Mouse (Mus musculus) intestine, embryonic 15.5 days (tissue): ENCODE measurements around the gene Herc2. TPM values are rescaled to one million over a fixed set of nuclear protein-coding genes. Genes with fewer than 3 reads are reported as not detected.
"Not testable (repeated sequence)": the region's sequence is repeated elsewhere in the genome, so short reads cannot be mapped to it uniquely, and the experiment has no call there.

Source experiments
- ATAC-seq: fragments of 200-750 bp; cut with Nextera tagmentation; 2 replicates; pipeline ENCODE4 v1.8.0; 2017; ENCODE audit warnings: moderate TSS enrichment, moderate library complexity
- H3K27ac ChIP-seq: fragments of 300-500 bp; sonication (generic); 2 replicates; pipeline ENCODE4 v1.5.1; 2015; ENCODE audit warnings: mild to moderate bottlenecking, inconsistent platforms
- H3K27me3 ChIP-seq: fragments of 300-500 bp; sonication (generic); replicated peaks from 2 replicates; pipeline ENCODE4 v1.6.1; 2015; ENCODE audit warnings: inconsistent platforms
- H3K36me3 ChIP-seq: fragments of 300-500 bp; sonication (generic); 2 replicates; pipeline ENCODE4 v1.6.1; 2015; ENCODE audit warnings: inconsistent platforms
- H3K4me1 ChIP-seq: fragments of 300-500 bp; sonication (generic); replicated peaks from 2 replicates; pipeline ENCODE4 v1.6.1; 2015; ENCODE audit warnings: inconsistent platforms
- H3K4me2 ChIP-seq: fragments of 300-500 bp; sonication (generic); replicated peaks from 2 replicates; pipeline ENCODE4 v1.6.1; 2015; ENCODE audit warnings: mild to moderate bottlenecking, inconsistent platforms
- H3K4me3 ChIP-seq: fragments of 300-500 bp; sonication (generic); replicated peaks from 2 replicates; pipeline ENCODE4 v1.5.1; 2015; ENCODE audit warnings: inconsistent platforms
- H3K9ac ChIP-seq: fragments of 300-500 bp; sonication (generic); 2 replicates; pipeline ENCODE4 v1.6.1; 2015; ENCODE audit warnings: inconsistent platforms
- H3K9me3 ChIP-seq: fragments of 300-500 bp; sonication (generic); 2 replicates; pipeline ENCODE4 v1.6.1; 2016; ENCODE audit warnings: inconsistent platforms
- WGBS: fragments of 180-500 bp; shearing (Covaris S2); methylation state at CpG from one replicate; pipeline ENCODE4 v1.1.7; 2015; 5-methylcytosine and 5-hydroxymethylcytosine counted together
- polyA plus RNA-seq: library from polyadenylated mRNA; unstranded; fragments of >200 nt; fragmentation: Nextera tagmentation; extraction: Ambion mirVana; gene quantifications from 2 replicates; pipeline ENCODE4 v1.2.1, GENCODE M21; 2015

Gene Herc2
- 17.6 and 23.4 TPM in 2 replicates for polyA plus RNA-seq

GRCm38 (mm10) chr7:56049831-56050321 is at the start of gene Herc2:
TSS of gene Herc2 (plus strand) at chr7:56050196.
- ATAC-seq: peak; percentile 100
- Histone ChIP-seq H3K9ac (peak within 1 kb of the TSS; percentile 76), H3K27me3 (no peaks in the 10 kb centered on the region), H3K27ac (peak within 1 kb of the TSS; percentile 90), H3K4me1 (peaks cover 3% of the 10 kb centered on the region; the same call in 1 of the 2 replicates), H3K36me3 (no peaks in the 10 kb centered on the region), H3K4me3 (peak within 1 kb of the TSS; percentile 81), H3K4me2 (peak within 1 kb of the TSS; percentile 69), H3K9me3 (no peaks in the 10 kb centered on the region)
- WGBS: under 1% methylated on average over 47 of the region's 47 CpGs

GRCm38 (mm10) chr7:56010318-56011017 is 39.5 kb upstream of the Herc2 start:
- H3K27ac ChIP-seq: no peak overlapping the region
- H3K4me2 ChIP-seq: no peak overlapping the region
- peak; percentile 49 for ATAC-seq
- H3K9ac ChIP-seq: no peak overlapping the region
- no peaks in the 10 kb centered on the region for H3K9me3 ChIP-seq
- H3K36me3 ChIP-seq: no peaks in the 10 kb centered on the region
- H3K4me1 ChIP-seq: no peaks in the 10 kb centered on the region
- H3K27me3 ChIP-seq: no peaks in the 10 kb centered on the region
- 90% methylated on average over 4 of the region's 4 CpGs for WGBS
- no peak overlapping the region for H3K4me3 ChIP-seq

- H3K4me2 ChIP-seq: no peak overlapping the region
- H3K27ac ChIP-seq: no peak overlapping the region
- H3K27me3 ChIP-seq: no peaks in the 10 kb centered on the region
- no peaks in the 10 kb centered on the region for H3K4me1 ChIP-seq
- H3K36me3 ChIP-seq: no peaks in the 10 kb centered on the region
- no peak overlapping the region for H3K4me3 ChIP-seq
- H3K9ac ChIP-seq: no peak overlapping the region
- no peak for ATAC-seq
- H3K9me3 ChIP-seq: no peaks in the 10 kb centered on the region
Measured at GRCm38 (mm10) chr7:56011018-56011333, 39.0 kb upstream of the Herc2 start.

- ATAC-seq: no peak
- H3K4me2 ChIP-seq: no peak overlapping the region
- no peak overlapping the region for H3K9ac ChIP-seq
- no peak overlapping the region for H3K4me3 ChIP-seq
- 95% methylated on average over 14 of the region's 14 CpGs for WGBS
- no peaks in the 10 kb centered on the region for H3K9me3 ChIP-seq
- H3K4me1 ChIP-seq: no peaks in the 10 kb centered on the region
- no peaks in the 10 kb centered on the region for H3K27me3 ChIP-seq
- H3K27ac ChIP-seq: no peak overlapping the region
- H3K36me3 ChIP-seq: no peaks in the 10 kb centered on the region
Measured at GRCm38 (mm10) chr7:56013261-56014001, 36.6 kb upstream of the Herc2 start.

- H3K27ac ChIP-seq, H3K9ac ChIP-seq, H3K27me3 ChIP-seq, H3K4me2 ChIP-seq, H3K4me3 ChIP-seq, H3K4me1 ChIP-seq, ATAC-seq, H3K36me3 ChIP-seq, H3K9me3 ChIP-seq: not testable (repeated sequence)
- WGBS: 71% methylated on average over 7 of the region's 18 CpGs
Measured at GRCm38 (mm10) chr7:56014002-56014702, 35.8 kb upstream of the Herc2 start.

- Histone ChIP-seq H3K4me1 (no peaks in the 10 kb centered on the region), H3K9me3 (no peaks in the 10 kb centered on the region), H3K4me3 (no peak overlapping the region), H3K4me2 (no peak overlapping the region), H3K27me3 (no peaks in the 10 kb centered on the region), H3K36me3 (no peaks in the 10 kb centered on the region), H3K27ac (no peak overlapping the region), H3K9ac (no peak overlapping the region)
- 72% methylated on average over 6 of the region's 6 CpGs for WGBS
- ATAC-seq: peak; percentile 31; the same call in 1 of the 2 replicates
Measured at GRCm38 (mm10) chr7:56015172-56015571, 34.8 kb upstream of the Herc2 start.

- Histone ChIP-seq H3K4me2 (no peak overlapping the region), H3K4me1 (no peaks in the 10 kb centered on the region), H3K9me3 (no peaks in the 10 kb centered on the region), H3K36me3 (no peaks in the 10 kb centered on the region), H3K27me3 (no peaks in the 10 kb centered on the region), H3K27ac (no peak overlapping the region), H3K9ac (no peak overlapping the region), H3K4me3 (no peak overlapping the region)
- ATAC-seq: no peak
- WGBS: 94% methylated on average over 7 of the region's 7 CpGs
Measured at GRCm38 (mm10) chr7:56015837-56016236, 34.2 kb upstream of the Herc2 start.

- H3K27me3 ChIP-seq: no peaks in the 10 kb centered on the region
- no peak overlapping the region for H3K4me3 ChIP-seq
- no peak for ATAC-seq
- H3K9ac ChIP-seq: no peak overlapping the region
- no peaks in the 10 kb centered on the region for H3K9me3 ChIP-seq
- WGBS: 65% methylated on average over 3 of the region's 3 CpGs
- no peaks in the 10 kb centered on the region for H3K36me3 ChIP-seq
- H3K4me2 ChIP-seq: no peak overlapping the region
- no peaks in the 10 kb centered on the region for H3K4me1 ChIP-seq
- no peak overlapping the region for H3K27ac ChIP-seq
Measured at GRCm38 (mm10) chr7:56017761-56018160, 32.2 kb upstream of the Herc2 start.

GRCm38 (mm10) chr7:56018446-56018971 is 31.5 kb upstream of the Herc2 start:
- peak; percentile 16 for ATAC-seq
- peak overlapping the region; percentile 67 for H3K9ac ChIP-seq
- H3K27me3 ChIP-seq: no peaks in the 10 kb centered on the region
- WGBS: 50% methylated on average over 7 of the region's 7 CpGs
- peak overlapping the region; percentile 86 for H3K4me2 ChIP-seq
- H3K36me3 ChIP-seq: no peaks in the 10 kb centered on the region
- no peaks in the 10 kb centered on the region for H3K9me3 ChIP-seq
- no peaks in the 10 kb centered on the region for H3K4me1 ChIP-seq
- no peak overlapping the region for H3K27ac ChIP-seq
- peak overlapping the region; percentile 58 for H3K4me3 ChIP-seq

GRCm38 (mm10) chr7:56018972-56019929 is 30.7 kb upstream of the Herc2 start:
- H3K4me3 ChIP-seq: peak overlapping the region; percentile 58
- peak; percentile 96 for ATAC-seq
- no peaks in the 10 kb centered on the region for H3K4me1 ChIP-seq
- no peaks in the 10 kb centered on the region for H3K27me3 ChIP-seq
- no peaks in the 10 kb centered on the region for H3K9me3 ChIP-seq
- H3K4me2 ChIP-seq: peak overlapping the region; percentile 86
- peak overlapping the region; percentile 67 for H3K9ac ChIP-seq
- no peaks in the 10 kb centered on the region for H3K36me3 ChIP-seq
- 0 out of 2 replicates have a peak overlapping the region, but pooled peaks have one; percentile 3 for H3K27ac ChIP-seq
- WGBS: under 1% methylated on average over 65 of the region's 71 CpGs

- H3K36me3 ChIP-seq: no peaks in the 10 kb centered on the region
- H3K4me3 ChIP-seq: peak within 1 kb of the TSS; percentile 58
- 0 out of 2 replicates have a peak within 1 kb of the TSS, but pooled peaks have one; percentile 3 for H3K27ac ChIP-seq
- H3K4me2 ChIP-seq: peak within 1 kb of the TSS; percentile 86
- 55% methylated on average over 3 of the region's 3 CpGs for WGBS
- peak within 1 kb of the TSS; percentile 67 for H3K9ac ChIP-seq
- no peaks in the 10 kb centered on the region for H3K9me3 ChIP-seq
- no peaks in the 10 kb centered on the region for H3K4me1 ChIP-seq
- no peak for ATAC-seq
- no peaks in the 10 kb centered on the region for H3K27me3 ChIP-seq
Measured at GRCm38 (mm10) chr7:56019930-56020253, 30.1 kb upstream of the Herc2 start, which contains the start of gene Nipa1. TSS of gene Nipa1 (minus strand) at chr7:56019954.
